Mouse (Mus musculus) MEL (cell line): ENCODE measurements at regions not wholly inside any gene's neighbourhood (a gene's known extent, or its start where the extent isn't known, plus 50 kb on each side); places are given as distances from the start of the nearest gene placed in this dataset.

Experiments used
- DNase-seq: peaks from one replicate; pipeline ENCODE4 v3.0.0; 2011; ENCODE audit warnings: low read depth, low spot score
- H3K27ac ChIP-seq: 2 replicates; pipeline ENCODE4 v1.5.1; 2012; ENCODE audit warnings: low read depth, mild to moderate bottlenecking, control low read depth, low read length, moderate library complexity; ENCODE audit not compliant: control insufficient read depth
- H3K27me3 ChIP-seq, 2 experiments: fragments of 150-350 bp in 1 of 2; sonication (generic) in 1 of 2; 2 replicates each; pipeline ENCODE4 v1.6.1; 2012; ENCODE audit warnings: low read length in 2 of 2, mild to moderate bottlenecking in 2 of 2, improper control_type of control experiment in 1 of 2, moderate library complexity in 1 of 2; ENCODE audit not compliant: insufficient read depth in 2 of 2, control insufficient read depth in 1 of 2
- H3K36me3 ChIP-seq, 2 experiments: 2 replicates each; pipeline ENCODE4 v1.6.1; 2012 to 2014; ENCODE audit warnings: low read length in 2 of 2, improper control_type of control experiment in 1 of 2, inconsistent platforms in 1 of 2, mild to moderate bottlenecking in 1 of 2; ENCODE audit not compliant: insufficient read depth in 2 of 2, control insufficient read depth in 1 of 2
- H3K4me1 ChIP-seq, 2 experiments: fragments of 150-350 bp in 1 of 2; sonication (generic) in 1 of 2; 2 replicates each; pipeline ENCODE4 v1.6.1; 2012; ENCODE audit warnings: low read length in 2 of 2, improper control_type of control experiment in 1 of 2, mild to moderate bottlenecking in 1 of 2; ENCODE audit not compliant: insufficient read depth in 2 of 2, control insufficient read depth in 1 of 2
- H3K4me3 ChIP-seq, 2 experiments: fragments of 150-350 bp in 1 of 2; sonication (generic) in 1 of 2; 2 replicates each; pipeline ENCODE4 v1.5.1; 2012; ENCODE audit warnings: low read depth in 2 of 2, low read length in 2 of 2, mild to moderate bottlenecking in 2 of 2, moderate library complexity in 2 of 2, control low read depth in 1 of 2, improper control_type of control experiment in 1 of 2; ENCODE audit not compliant: control insufficient read depth in 1 of 2, insufficient read depth in 1 of 2
- H3K79me2 ChIP-seq: 2 replicates; pipeline ENCODE4 v1.6.1; 2012; ENCODE audit warnings: mild to moderate bottlenecking, low read length, moderate library complexity; ENCODE audit not compliant: control insufficient read depth, poor library complexity, insufficient read depth
- H3K9ac ChIP-seq: 2 replicates; pipeline ENCODE4 v1.6.1; 2012; ENCODE audit warnings: low read depth, mild to moderate bottlenecking, control low read depth, low read length, moderate library complexity; ENCODE audit not compliant: control insufficient read depth, poor library complexity, severe bottlenecking
- H3K9me3 ChIP-seq: fragments of 150-350 bp; sonication (generic); replicated peaks from 2 replicates; pipeline ENCODE4 v1.6.1; 2012; ENCODE audit warnings: mild to moderate bottlenecking, low read length, improper control_type of control experiment, moderate library complexity; ENCODE audit not compliant: insufficient read depth
- ETS1 ChIP-seq: IDR thresholded peaks from 2 replicates; pipeline ENCODE4 v1.6.1; 2012; ENCODE audit warnings: low read depth, mild to moderate bottlenecking, inconsistent platforms, low read length, improper control_type of control experiment, moderate library complexity
- GABPA ChIP-seq: IDR thresholded peaks from 2 replicates; pipeline ENCODE4 v1.6.1; 2012; ENCODE audit warnings: low read depth, mild to moderate bottlenecking, inconsistent platforms, low read length, improper control_type of control experiment, moderate library complexity
- MAX ChIP-seq: IDR thresholded peaks from 2 replicates; pipeline ENCODE4 v1.6.1; 2011; ENCODE audit warnings: low read length, improper control_type of control experiment
- MYB ChIP-seq: IDR thresholded peaks from 2 replicates; pipeline ENCODE4 v1.6.1; 2011; ENCODE audit warnings: mild to moderate bottlenecking, low read depth, low read length, improper control_type of control experiment
- MYC ChIP-seq: IDR thresholded peaks from 2 replicates; pipeline ENCODE4 v1.6.1; 2011; ENCODE audit warnings: low read depth, mild to moderate bottlenecking, low read length, improper control_type of control experiment, moderate library complexity
- NELFE ChIP-seq: IDR thresholded peaks from 2 replicates; pipeline ENCODE4 v1.6.1; 2011; ENCODE audit warnings: low read depth, low read length, improper control_type of control experiment
- SIN3A ChIP-seq: IDR thresholded peaks from 2 replicates; pipeline ENCODE4 v1.6.1; 2012; ENCODE audit warnings: low read length, improper control_type of control experiment, inconsistent platforms
- SMC3 ChIP-seq: IDR thresholded peaks from 2 replicates; pipeline ENCODE4 v1.6.1; 2011; ENCODE audit warnings: low read depth, low read length, improper control_type of control experiment
- UBTF ChIP-seq: IDR thresholded peaks from 2 replicates; pipeline ENCODE4 v1.6.1; 2012; ENCODE audit warnings: low read depth, mild to moderate bottlenecking, inconsistent platforms, low read length, improper control_type of control experiment, moderate library complexity, borderline replicate concordance; ENCODE audit not compliant: insufficient read depth
- USF1 ChIP-seq: IDR thresholded peaks from 2 replicates; pipeline ENCODE4 v1.6.1; 2014; ENCODE audit warnings: low read depth, mild to moderate bottlenecking, inconsistent platforms, low read length, improper control_type of control experiment, moderate library complexity

GRCm38 (mm10) chr1:61587251-61587650 lies 51.4 kb upstream of the Pard3b start:
- H3K79me2 ChIP-seq, result no peaks in the 10 kb centered on the region
- no peak overlapping the region for H3K9ac ChIP-seq
- H3K4me3 ChIP-seq, result no peak overlapping the region
- no peaks in the 10 kb centered on the region for H3K4me1 ChIP-seq
- H3K27ac ChIP-seq, result no peak overlapping the region
- TF ChIP-seq UBTF (no peak), ETS1 (no peak), SIN3A (no peak), MAX (no peak), SMC3 (no peak), GABPA (no peak), MYC (no peak), MYB (no peak), NELFE (no peak), USF1 (no peak)
- no peaks in the 10 kb centered on the region for H3K36me3 ChIP-seq
- H3K9me3 ChIP-seq, result no peaks in the 10 kb centered on the region
- DNase-seq, result no peak
- H3K27me3 ChIP-seq, result no peaks in the 10 kb centered on the region
